Mouse (Mus musculus): Measurements from ENCODE around the gene Gas2l2.

DNA sequence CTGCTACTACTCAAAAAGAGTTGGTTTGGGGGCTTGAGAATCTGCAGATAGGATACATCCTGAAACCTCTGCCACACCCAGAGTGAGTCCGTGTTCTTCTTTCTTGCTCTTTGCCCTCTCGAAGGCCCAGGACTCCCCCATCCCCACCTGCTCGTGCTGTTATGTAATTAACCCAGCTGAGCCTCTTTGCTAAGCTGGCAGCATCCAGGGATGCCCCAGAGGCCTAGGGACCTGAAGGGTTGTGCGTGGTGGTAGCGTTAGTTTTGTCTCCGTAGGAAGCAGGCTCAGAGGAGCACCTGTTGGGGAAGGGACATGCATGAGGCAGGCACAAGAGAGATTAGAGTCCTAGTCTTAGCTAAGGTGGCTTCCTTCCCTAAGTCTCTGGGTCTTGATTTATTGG lies 18.7 kb downstream of the Gas2l2 start:
- TF ChIP-seq CTCF (IDR thresholded peaks at IDR 0.05; ENCODE audit: insufficient read depth, low read length), result no peak
- no peak for TF ChIP-seq POLR2A (IDR thresholded peaks at IDR 0.05; ENCODE audit: borderline replicate concordance, extremely low read depth, low read depth, low read length)
